Mouse (Mus musculus) erythroblast, embryonic 14.5 days (primary cell): ENCODE results near the gene Tcp11l2.

ENCODE experiments used
- GATA1 ChIP-seq: IDR thresholded peaks from 2 replicates; pipeline ENCODE4 v1.6.1; 2012; ENCODE audit warnings: low read length, inconsistent platforms, mixed read lengths
- TAL1 ChIP-seq: IDR thresholded peaks from 3 replicates; pipeline ENCODE4 v1.6.1; 2012; ENCODE audit warnings: low read length, inconsistent platforms, mixed read lengths

- TF ChIP-seq TAL1: no peak
- no peak for TF ChIP-seq GATA1
These were observed 78.3 kb downstream of the Tcp11l2 start for GRCm38 (mm10) chr10:84654731-84655130.
